Mouse (Mus musculus) CH12.LX (cell line): ENCODE data around the gene Adam12. TPM values are rescaled to one million over a fixed set of nuclear protein-coding genes. Genes with fewer than 3 reads are reported as not detected.

Experiments used
- DNase-seq: peaks from one replicate; pipeline ENCODE4 v3.0.0-alpha.2; 2013; ENCODE audit errors: extremely low read depth
- H3K27ac ChIP-seq: 2 replicates; pipeline ENCODE4 v1.5.1; 2012; ENCODE audit warnings: low read depth, mild to moderate bottlenecking, control low read depth, moderate library complexity; ENCODE audit not compliant: insufficient read depth
- H3K27me3 ChIP-seq: replicated peaks from 2 replicates; pipeline ENCODE3; 2012; ENCODE audit warnings: inconsistent platforms
- H3K36me3 ChIP-seq, 2 experiments: replicated peaks in 1 of 2; 2 replicates each; pipeline versions ENCODE3 to v1.6.1; 2012; ENCODE audit warnings: inconsistent platforms in 1 of 2, low read length in 1 of 2, mild to moderate bottlenecking in 1 of 2, mixed read lengths in 1 of 2, moderate library complexity in 1 of 2; ENCODE audit not compliant: control insufficient read depth in 1 of 2, insufficient read depth in 1 of 2
- H3K4me1 ChIP-seq, 2 experiments: 2 replicates each; pipeline ENCODE4 v1.6.1; 2012; ENCODE audit warnings: inconsistent platforms in 1 of 2, moderate library complexity in 1 of 2; ENCODE audit not compliant: insufficient read depth in 2 of 2, control insufficient read depth in 1 of 2
- H3K4me2 ChIP-seq: 2 replicates; pipeline ENCODE4 v1.6.1; 2012; ENCODE audit warnings: low read depth, mild to moderate bottlenecking, control low read depth; ENCODE audit not compliant: poor library complexity, insufficient read depth, severe bottlenecking
- H3K4me3 ChIP-seq, 3 experiments: fragments of 150-350 bp in 1 of 3; sonication (generic) in 1 of 3; replicated peaks in 1 of 3; 2 replicates each; pipeline versions ENCODE3 to v1.5.1; 2011 to 2012; ENCODE audit warnings: low read depth in 2 of 3, low read length in 2 of 3, mild to moderate bottlenecking in 2 of 3, moderate library complexity in 2 of 3, control low read depth in 1 of 3, improper control_type of control experiment in 1 of 3, inconsistent platforms in 1 of 3, mixed read lengths in 1 of 3; ENCODE audit not compliant: poor library complexity in 1 of 3
- H3K79me2 ChIP-seq: replicated peaks from 2 replicates; pipeline ENCODE4 v1.6.1; 2012; ENCODE audit warnings: mild to moderate bottlenecking, moderate library complexity; ENCODE audit not compliant: control insufficient read depth, poor library complexity, insufficient read depth, severe bottlenecking; ENCODE audit errors: extremely low read depth
- H3K9ac ChIP-seq: 2 replicates; pipeline ENCODE4 v1.6.1; 2012; ENCODE audit warnings: low read depth, mild to moderate bottlenecking, control low read depth, moderate library complexity; ENCODE audit not compliant: insufficient read depth
- H3K9me3 ChIP-seq: replicated peaks from 2 replicates; pipeline ENCODE3; 2012; ENCODE audit warnings: low read length, inconsistent platforms, mixed read lengths
- BHLHE40 ChIP-seq: IDR thresholded peaks from 2 replicates; pipeline ENCODE4 v1.6.1; 2011; ENCODE audit warnings: mild to moderate bottlenecking, low read depth, low read length, improper control_type of control experiment
- CHD1 ChIP-seq: IDR thresholded peaks from 2 replicates; pipeline ENCODE4 v1.6.1; 2012; ENCODE audit warnings: low read depth, low read length, improper control_type of control experiment, inconsistent platforms
- CTCF ChIP-seq, 2 experiments: IDR thresholded peaks in 1 of 2; conservative IDR thresholded peaks in 1 of 2; 2 replicates each; pipeline ENCODE4 v1.5.1; 2011 to 2012; ENCODE audit warnings: low read depth in 2 of 2, low read length in 2 of 2, improper control_type of control experiment in 1 of 2, inconsistent platforms in 1 of 2, mild to moderate bottlenecking in 1 of 2, moderate library complexity in 1 of 2
- ELF1 ChIP-seq: IDR thresholded peaks from 2 replicates; pipeline ENCODE4 v1.6.1; 2014; ENCODE audit warnings: low read depth, mild to moderate bottlenecking, inconsistent platforms, low read length, improper control_type of control experiment
- HCFC1 ChIP-seq: IDR thresholded peaks from 2 replicates; pipeline ENCODE4 v1.6.1; 2012; ENCODE audit warnings: low read depth, mild to moderate bottlenecking, inconsistent platforms, low read length, improper control_type of control experiment
- JUN ChIP-seq: IDR thresholded peaks from 2 replicates; pipeline ENCODE4 v1.6.1; 2011; ENCODE audit warnings: low read depth, mild to moderate bottlenecking, low read length, improper control_type of control experiment, moderate library complexity; ENCODE audit not compliant: insufficient read depth
- JUND ChIP-seq: conservative IDR thresholded peaks from 2 replicates; pipeline ENCODE4 v1.6.1; 2011; ENCODE audit warnings: low read depth, low read length, improper control_type of control experiment
- MAFK ChIP-seq: IDR thresholded peaks from 2 replicates; pipeline ENCODE4 v1.6.1; 2011; ENCODE audit warnings: low read length, improper control_type of control experiment; ENCODE audit not compliant: insufficient replicate concordance
- MXI1 ChIP-seq: IDR thresholded peaks from 2 replicates; pipeline ENCODE4 v1.6.1; 2011; ENCODE audit warnings: mild to moderate bottlenecking, low read depth, low read length, improper control_type of control experiment
- MYC ChIP-seq: IDR thresholded peaks from 2 replicates; pipeline ENCODE4 v1.6.1; 2011; ENCODE audit warnings: low read depth, mild to moderate bottlenecking, improper control_type of control experiment, low read length
- NRF1 ChIP-seq: IDR thresholded peaks from 2 replicates; pipeline ENCODE4 v1.6.1; 2014; ENCODE audit warnings: low read depth, mild to moderate bottlenecking, inconsistent platforms, low read length, improper control_type of control experiment, moderate library complexity
- POLR2A ChIP-seq: IDR thresholded peaks from 2 replicates; pipeline ENCODE4 v1.6.1; 2011; ENCODE audit warnings: low read depth, mild to moderate bottlenecking, improper control_type of control experiment, low read length
- POLR2AphosphoS2 ChIP-seq: IDR thresholded peaks from 2 replicates; pipeline ENCODE4 v1.6.1; 2011; ENCODE audit warnings: low read depth, low read length, improper control_type of control experiment
- RAD21 ChIP-seq: IDR thresholded peaks from 2 replicates; pipeline ENCODE4 v1.6.1; 2011; ENCODE audit warnings: low read depth, mild to moderate bottlenecking, low read length, improper control_type of control experiment, moderate library complexity
- RCOR1 ChIP-seq: conservative IDR thresholded peaks from 2 replicates; pipeline ENCODE4 v1.6.1; 2012; ENCODE audit warnings: low read depth, mild to moderate bottlenecking, inconsistent platforms, low read length, improper control_type of control experiment
- SIN3A ChIP-seq: IDR thresholded peaks from 2 replicates; pipeline ENCODE4 v1.6.1; 2012; ENCODE audit warnings: low read length, improper control_type of control experiment, inconsistent platforms
- SMC3 ChIP-seq: IDR thresholded peaks from 2 replicates; pipeline ENCODE4 v1.6.1; 2011; ENCODE audit warnings: low read depth, low read length, improper control_type of control experiment
- TBP ChIP-seq: conservative IDR thresholded peaks from 2 replicates; pipeline ENCODE4 v1.6.1; 2011; ENCODE audit warnings: low read depth, low read length, improper control_type of control experiment
- TCF12 ChIP-seq: IDR thresholded peaks from 2 replicates; pipeline ENCODE4 v1.6.1; 2014; ENCODE audit warnings: low read depth, mild to moderate bottlenecking, inconsistent platforms, low read length, improper control_type of control experiment
- UBTF ChIP-seq: IDR thresholded peaks from 2 replicates; pipeline ENCODE4 v1.6.1; 2012; ENCODE audit warnings: low read depth, mild to moderate bottlenecking, inconsistent platforms, low read length, improper control_type of control experiment, moderate library complexity
- USF1 ChIP-seq: IDR thresholded peaks from 2 replicates; pipeline ENCODE4 v1.6.1; 2014; ENCODE audit warnings: low read depth, mild to moderate bottlenecking, inconsistent platforms, low read length, improper control_type of control experiment
- ZKSCAN1 ChIP-seq: IDR thresholded peaks from 2 replicates; pipeline ENCODE4 v1.6.1; 2012; ENCODE audit warnings: low read depth, inconsistent platforms, low read length, improper control_type of control experiment, borderline replicate concordance
- dilution Hi-C: fragments of 300-500 bp; cut with MboI; formaldehyde crosslinking; loops from 2 replicates; pipeline ENCODE4 v1.14.3; 2020; ENCODE audit warnings: low sequenced_read_pairs; ENCODE audit not compliant: extremely low pct_unique_long_range_greater_than_20kb, extremely low pct_ligation_motif_present
- in situ Hi-C: fragments of 300-500 bp; cut with MboI; formaldehyde crosslinking; loops from 3 replicates; pipeline ENCODE4 v1.14.3; 2019; ENCODE audit warnings: low sequenced_read_pairs, low pct_ligation_motif_present, low pct_unique_long_range_greater_than_20kb, mixed read lengths
- polyA plus RNA-seq: library from polyadenylated mRNA; unstranded; fragments of >175 nt; gene quantifications from 2 replicates; pipeline ENCODE4 v1.2.1, GENCODE M21; 2012; ENCODE audit warnings: low read depth; ENCODE audit not compliant: insufficient read length
- total RNA-seq, 2 experiments: library from RNA; depleted of rRNA; stranded (reverse); fragments of 300-350 nt in 1 of 2; fragments of >200 nt in 1 of 2; gene quantifications; 2 replicates each; pipeline ENCODE4 v1.2.3; 2012 to 2014

Gene Adam12
- total and polyA plus RNA-seq, 3 experiments: not detected

DNA sequence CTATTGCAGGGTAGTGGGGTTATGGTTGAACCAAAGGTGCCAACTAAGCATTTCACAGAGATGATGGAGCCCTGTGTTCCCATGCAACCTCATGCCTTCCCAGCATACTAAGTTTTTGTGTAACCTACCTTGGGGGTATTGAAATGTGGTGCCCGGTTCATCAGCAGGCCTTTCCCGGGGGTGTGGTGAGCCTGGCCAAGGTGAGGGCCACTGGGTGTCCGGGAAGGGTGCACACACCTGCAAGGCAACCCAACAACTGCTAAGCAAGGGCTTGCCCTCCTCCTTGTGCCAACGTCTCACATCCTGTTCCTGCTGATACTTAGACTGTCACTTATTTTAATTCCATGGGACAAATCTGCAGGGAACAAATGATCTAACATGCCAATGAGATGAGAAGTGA, 323.0 kb downstream of the Adam12 start:
- TF ChIP-seq POLR2AphosphoS2: no peak
- no peak for TF ChIP-seq JUN
- TF ChIP-seq POLR2A: no peak
- TF ChIP-seq TCF12: no peak
- no peak for TF ChIP-seq TBP
- TF ChIP-seq NRF1: no peak
- no peak for TF ChIP-seq SIN3A
- TF ChIP-seq RAD21: no peak
- TF ChIP-seq HCFC1: no peak
- TF ChIP-seq BHLHE40: no peak
- no peak for TF ChIP-seq JUND
- TF ChIP-seq SMC3: no peak
- TF ChIP-seq UBTF: no peak
- no peak for TF ChIP-seq USF1
- TF ChIP-seq ELF1: no peak
- no peak for TF ChIP-seq MYC
- no peak for TF ChIP-seq CTCF (conservative IDR thresholded peaks at IDR 0.05 in 1 of 2, IDR thresholded peaks at IDR 0.05 in 1 of 2; ENCODE audit: low read depth in 2 of 2, low read length in 2 of 2)
- TF ChIP-seq ZKSCAN1: no peak
- TF ChIP-seq MAFK: no peak
- TF ChIP-seq MXI1: no peak

DNA sequence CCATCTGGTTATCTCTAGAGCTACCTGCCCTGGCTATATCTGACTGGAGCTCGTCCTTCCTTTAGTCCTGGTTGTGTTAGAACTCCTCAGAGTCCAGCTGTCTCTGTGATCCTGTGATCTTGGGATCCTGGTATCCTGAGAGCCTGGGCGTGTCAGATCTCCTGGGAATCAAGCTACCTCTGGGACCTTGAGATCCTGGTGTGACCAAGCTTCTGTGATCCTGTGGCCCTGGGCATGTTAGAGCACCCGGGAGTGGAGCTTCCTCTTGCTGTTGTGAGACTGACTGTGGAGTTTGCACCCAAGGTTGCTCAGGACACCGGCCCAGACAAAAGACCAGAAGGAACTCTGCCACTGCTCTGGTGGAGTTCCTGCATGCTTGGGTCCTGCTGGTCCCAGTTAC, 332.6 kb downstream of the Adam12 start:
- H3K27ac ChIP-seq: no peak overlapping the region
- no peak overlapping the region for H3K9ac ChIP-seq
- H3K4me1 ChIP-seq: no peaks in the 10 kb centered on the region
- peaks cover 10% of the 10 kb centered on the region for H3K9me3 ChIP-seq
- dilution Hi-C loops (no loop called here), in situ Hi-C loops (no loop called here)
- DNase-seq: no peak
- H3K36me3 ChIP-seq: no peaks in the 10 kb centered on the region
- H3K4me3 ChIP-seq: no peak overlapping the region
- no peak overlapping the region for H3K4me2 ChIP-seq
- peaks cover 8% of the 10 kb centered on the region for H3K27me3 ChIP-seq
- TF ChIP-seq CHD1 (no peak), RCOR1 (no peak), SIN3A (no peak), TBP (no peak)
- H3K79me2 ChIP-seq: no peaks in the 10 kb centered on the region

More for the DNA sequence above, 323.0 kb downstream of the Adam12 start:
- Histone ChIP-seq H3K27me3 (peaks cover 3% of the 10 kb centered on the region), H3K4me1 (no peaks in the 10 kb centered on the region), H3K4me2 (no peak overlapping the region), H3K79me2 (no peaks in the 10 kb centered on the region), H3K9me3 (peaks cover 39% of the 10 kb centered on the region), H3K9ac (no peak overlapping the region), H3K36me3 (no peaks in the 10 kb centered on the region), H3K4me3 (no peak overlapping the region), H3K27ac (no peak overlapping the region)
- in situ Hi-C loops: no loop called here
- DNase-seq: no peak
- dilution Hi-C loops: no loop called here
